Mouse (Mus musculus) v-Abl transformed pro-B cells (cell line): ENCODE data around the gene Zfp952.
"Not testable (repeated sequence)": the region's sequence is repeated elsewhere in the genome, so short reads cannot be mapped to it uniquely, and the experiment has no call there.

Experiments
- in situ Hi-C, 2 experiments: fragments of 400-800 bp; cut with MboI; formaldehyde crosslinking; loops; one replicate each; pipeline ENCODE4 v1.15.1; 2025; ENCODE audit not compliant: unreplicated experiment in 2 of 2

Zfp952 gene

DNA sequence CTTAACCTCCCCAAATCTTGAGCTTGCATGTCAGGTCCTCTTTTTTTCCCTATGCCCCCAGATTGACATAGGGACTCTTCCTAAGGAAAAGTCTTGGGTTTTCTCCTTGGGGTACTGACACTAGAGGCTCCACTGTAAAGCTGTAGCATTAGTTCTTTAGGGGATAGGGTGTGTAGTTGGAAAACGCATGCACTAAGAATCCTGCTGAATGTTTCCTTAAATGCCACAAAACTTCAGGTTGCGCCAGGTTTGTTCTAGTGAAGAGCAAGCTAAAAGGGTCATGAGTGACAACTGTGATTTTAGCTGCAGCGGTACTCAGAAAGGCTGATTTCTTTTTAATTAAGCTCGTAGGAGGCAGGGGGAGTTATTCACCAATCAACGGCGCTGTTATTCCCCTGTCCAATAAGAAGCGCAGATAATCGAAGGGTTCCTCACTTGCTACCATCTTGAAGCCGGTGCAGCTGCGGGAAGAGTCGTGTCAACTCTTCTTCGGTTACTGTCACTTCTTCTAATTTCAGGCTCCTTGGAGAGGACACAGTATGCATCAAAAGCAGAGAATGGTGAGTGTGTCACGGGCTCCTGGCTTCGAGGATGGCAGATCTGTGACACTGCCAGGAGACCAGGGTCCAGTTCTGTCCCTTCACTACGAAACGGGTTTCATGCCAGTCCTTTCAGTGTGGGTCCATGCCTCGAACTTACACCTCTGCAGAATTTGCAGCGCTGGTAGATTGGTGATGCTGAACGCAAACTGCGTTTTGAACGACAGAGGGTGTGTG lies at the start of gene Zfp952:
TSS of gene Zfp952 (plus strand) at position 431 of the 776 bp plus-strand sequence.
- in situ Hi-C loops = no loop called here

- in situ Hi-C loops = no loop called here
Observed at GRCm38 (mm10) chr17:32943661-32944060, 49.3 kb upstream of the Zfp952 start.

DNA sequence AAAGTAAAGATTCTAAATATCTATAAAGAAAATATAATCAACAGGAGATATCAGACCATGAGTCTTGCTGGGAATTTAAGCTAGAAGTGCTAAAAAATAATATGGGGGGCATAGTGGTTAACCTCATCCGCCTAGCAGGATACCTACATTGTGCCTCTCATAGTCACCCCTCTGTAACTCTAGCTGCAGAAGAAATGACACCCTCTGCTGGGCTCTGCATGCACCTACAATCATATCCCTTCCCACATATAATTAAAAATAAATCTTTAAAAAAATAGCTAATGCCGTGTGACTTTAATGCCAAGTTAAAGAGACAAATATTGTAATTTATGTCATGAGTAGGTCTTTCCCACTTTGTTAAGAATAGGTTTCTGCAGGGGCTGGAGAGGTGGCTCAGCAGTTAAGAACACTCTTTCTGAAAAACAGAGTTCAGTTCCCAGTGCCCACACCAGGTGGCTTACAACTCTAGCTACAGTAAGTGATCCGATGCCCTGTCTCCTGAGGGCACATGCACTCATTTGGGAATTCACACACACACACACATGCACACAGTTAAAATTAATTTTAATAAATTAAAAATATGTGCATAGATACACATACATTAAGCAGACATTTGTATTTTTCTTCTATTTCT lies 48.4 kb upstream of the Zfp952 start:
- in situ Hi-C loops = no loop called here

- in situ Hi-C loops = no loop called here
Observed at GRCm38 (mm10) chr17:32946716-32947115, 46.2 kb upstream of the Zfp952 start.

- in situ Hi-C loops = no loop called here
Observed at GRCm38 (mm10) chr17:32947215-32947914, 45.6 kb upstream of the Zfp952 start, which contains the start of gene Cyp4f13. Cyp4f13 (minus strand) TSS chr17:32947402.

DNA sequence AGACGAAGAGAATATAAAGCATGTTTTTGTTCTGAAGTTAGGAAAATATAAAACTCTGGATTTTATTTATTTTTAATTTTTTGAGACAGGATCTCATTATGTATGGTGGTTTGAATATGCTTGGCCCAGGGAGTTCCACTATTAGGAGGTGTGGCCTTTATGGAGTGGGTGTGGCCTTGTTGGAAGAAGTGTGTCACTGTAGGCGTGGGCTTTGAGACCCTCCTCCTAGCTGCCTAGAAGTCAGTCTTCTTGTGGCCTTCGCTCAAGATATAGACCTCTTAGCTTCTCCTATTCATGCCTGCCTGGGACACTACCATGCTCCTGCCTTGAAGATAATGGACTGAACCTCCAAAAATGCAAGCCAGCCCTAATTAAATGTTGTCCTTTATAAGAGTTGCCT lies 42.8 kb upstream of the Zfp952 start:
- in situ Hi-C loops = no loop called here

GRCm38 (mm10) chr17:32951006-32951405 lies 41.9 kb upstream of the Zfp952 start:
- in situ Hi-C loops = no loop called here

DNA sequence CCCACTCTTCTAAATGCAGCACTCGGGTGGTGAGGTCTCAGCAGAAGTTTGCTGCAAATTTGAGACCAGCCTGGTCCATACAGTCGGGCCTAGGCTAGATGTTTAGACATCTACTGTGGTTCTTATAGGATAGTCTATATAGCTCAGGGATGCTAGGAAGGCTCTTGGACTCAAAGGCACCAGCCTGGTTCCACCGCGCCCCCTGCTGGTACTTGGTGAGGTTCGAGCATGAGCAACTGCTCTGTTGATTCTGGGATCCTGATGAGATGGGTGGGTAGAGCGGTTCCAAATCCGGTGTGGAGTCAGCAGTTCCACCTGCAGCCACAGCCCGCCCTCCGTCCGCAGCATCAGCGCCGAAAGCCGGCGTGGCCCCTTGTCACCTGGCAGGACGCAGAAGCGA lies 41.5 kb upstream of the Zfp952 start:
- in situ Hi-C loops = no loop called here

- in situ Hi-C loops = no loop called here
Observed at GRCm38 (mm10) chr17:32965253-32965622, 27.7 kb upstream of the Zfp952 start.

GRCm38 (mm10) chr17:32965623-32966290 lies 27.2 kb upstream of the Zfp952 start, which contains the start of gene Zfp472:
Zfp472 (plus strand) TSS chr17:32965814.
- in situ Hi-C loops = no loop called here

DNA sequence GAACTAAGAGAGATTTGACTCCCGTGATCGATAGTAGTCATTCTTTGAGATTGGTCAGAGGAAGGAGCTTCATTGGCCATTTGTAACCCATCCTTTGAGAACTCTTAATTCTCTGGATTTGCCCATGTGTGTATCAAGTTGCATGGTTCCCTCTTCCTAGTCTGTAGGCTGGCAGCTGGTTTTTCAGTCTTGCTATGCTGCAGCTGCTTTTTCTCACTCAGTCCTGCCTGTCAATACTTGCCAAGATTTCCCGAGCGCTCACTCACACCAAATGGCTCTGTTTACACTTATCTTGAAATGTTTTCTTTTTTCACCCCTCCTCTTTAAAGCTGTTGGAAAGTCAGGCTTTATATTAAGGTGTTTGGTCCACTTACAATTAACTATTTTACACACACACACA lies 11.6 kb upstream of the Zfp952 start:
- in situ Hi-C loops = no loop called here

DNA sequence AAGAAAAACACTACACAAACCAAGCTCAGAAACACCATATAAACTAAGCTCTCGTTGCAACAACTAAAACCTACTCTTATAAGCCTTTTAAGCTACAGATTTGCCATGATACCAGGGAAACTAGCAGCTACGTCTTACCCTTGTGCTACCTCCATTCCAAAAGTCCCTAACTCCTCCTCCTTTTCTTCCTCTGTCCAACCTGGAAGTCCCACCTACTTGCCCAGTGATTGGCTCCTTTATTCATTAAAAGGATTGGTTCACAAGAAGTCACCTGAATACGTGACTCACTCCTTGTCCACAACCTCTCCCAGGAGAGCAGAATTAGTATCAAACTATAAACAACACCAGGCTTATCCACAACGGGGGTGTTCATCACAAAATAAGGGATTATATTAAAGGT lies 6.6 kb upstream of the Zfp952 start:
- in situ Hi-C loops = no loop called here

GRCm38 (mm10) chr17:32991965-32992698 lies 797 bp upstream of the Zfp952 start:
- in situ Hi-C loops = no loop called here

- in situ Hi-C loops = no loop called here
Observed at GRCm38 (mm10) chr17:32998492-32998891, 5.6 kb downstream of the Zfp952 start.

GRCm38 (mm10) chr17:33008337-33008736 lies 15.4 kb downstream of the Zfp952 start:
- in situ Hi-C loops = no loop called here

DNA sequence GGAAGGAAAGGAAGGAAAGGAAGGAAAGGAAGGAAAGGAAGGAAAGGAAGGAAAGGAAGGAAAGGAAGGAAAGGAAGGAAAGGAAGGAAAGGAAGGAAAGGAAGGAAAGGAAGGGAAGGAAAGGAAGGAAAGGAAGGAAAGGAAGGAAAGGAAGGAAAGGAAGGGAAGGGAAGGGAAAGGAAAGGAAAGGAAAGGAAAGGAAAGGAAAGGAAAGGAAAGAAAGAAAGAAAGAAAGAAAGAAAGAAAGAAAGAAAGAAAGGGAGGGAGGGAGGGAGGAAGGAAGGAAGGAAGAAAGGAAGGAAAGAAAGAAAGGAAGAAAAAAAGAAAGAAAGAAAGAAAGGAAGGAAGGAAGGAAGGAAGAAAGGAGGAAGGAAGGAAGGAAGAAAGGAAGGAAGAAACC lies 27.5 kb downstream of the Zfp952 start:
- in situ Hi-C loops = not testable (repeated sequence)

DNA sequence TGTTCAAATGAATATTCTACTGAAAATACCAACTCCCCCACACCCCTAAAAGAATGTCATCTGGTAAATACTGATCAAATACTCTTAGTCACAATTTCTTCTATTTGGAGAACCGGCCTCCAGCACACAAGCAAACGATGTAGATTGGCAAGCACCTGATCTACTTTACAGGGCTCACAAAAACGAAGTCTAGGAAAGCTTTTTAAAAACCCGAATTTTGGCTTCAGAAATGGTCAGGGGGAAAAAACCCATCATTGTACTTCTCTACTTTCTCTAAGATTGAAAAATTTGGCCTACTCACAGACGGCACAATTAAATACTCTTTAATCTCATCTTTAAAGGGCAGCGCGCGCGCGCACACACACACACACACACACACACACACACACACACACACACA lies 39.4 kb downstream of the Zfp952 start:
- in situ Hi-C loops = loop anchor here in 1 of 2 experiments (25.0 kb wide), 1 partner anchor 805 kb away; the partner anchor contains the start of gene Cd320

DNA sequence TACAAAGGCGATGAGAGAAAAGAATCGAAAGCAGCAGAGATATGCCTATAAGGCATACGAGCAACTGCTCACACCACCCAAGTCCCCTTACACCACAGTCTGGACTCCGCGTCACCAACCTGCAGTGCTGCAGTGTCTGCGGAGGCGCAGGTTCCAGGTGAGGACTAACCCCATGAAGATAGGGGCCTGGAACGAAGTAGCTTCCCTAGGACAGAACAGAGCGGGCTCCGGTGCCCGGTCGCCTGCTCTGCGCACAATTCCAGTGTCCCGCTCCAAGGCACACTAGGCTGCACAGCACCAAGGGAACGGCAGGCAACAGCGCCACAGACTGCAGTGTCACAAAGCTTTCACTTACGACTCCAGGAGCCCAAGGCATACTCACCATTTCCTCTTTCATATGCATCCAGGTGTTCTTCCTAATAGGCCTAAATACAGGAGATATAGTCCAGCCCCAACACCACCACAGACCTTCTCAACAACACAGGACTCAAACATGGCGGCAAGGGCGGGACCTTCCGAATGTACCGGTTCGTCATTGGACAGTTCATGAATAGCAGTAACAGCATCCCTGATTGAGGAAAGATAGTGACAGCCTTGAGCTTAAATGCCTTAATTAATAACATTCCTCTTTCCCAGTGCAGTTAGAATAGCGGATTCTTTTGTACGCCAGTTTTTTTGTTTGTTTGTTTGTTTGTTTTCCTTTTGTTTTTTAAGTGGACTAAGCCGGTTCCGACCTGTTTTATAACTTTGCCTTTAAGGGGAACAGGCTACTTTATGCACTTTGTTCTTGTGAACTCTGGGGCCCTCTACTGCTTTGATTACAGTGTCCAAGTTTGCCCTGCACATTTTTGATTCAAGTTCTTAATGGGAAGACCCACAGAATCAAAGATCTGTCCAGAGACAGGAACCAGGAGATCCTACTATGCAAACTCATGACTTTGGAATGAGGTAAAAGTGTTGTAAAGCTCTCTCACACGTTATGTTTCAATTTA lies 40.3 kb downstream of the Zfp952 start, which contains the start of gene Zfp763:
TSS of gene Zfp763 (minus strand) at position 503 of the 992 bp plus-strand sequence.
- in situ Hi-C loops = loop anchor here in 1 of 2 experiments (25.0 kb wide), 1 partner anchor 804 kb away; the partner anchor contains the start of gene Cd320
